Mouse (Mus musculus) liver, postnatal 0 days (tissue): ENCODE data around the gene Mtmr6. TPM values are rescaled to one million over a fixed set of nuclear protein-coding genes. Genes with fewer than 3 reads are reported as not detected.

ENCODE experiments used
- ATAC-seq: fragments of 200-750 bp; cut with Nextera tagmentation; 2 replicates; pipeline ENCODE4 v1.8.0; 2017; ENCODE audit warnings: mild to moderate bottlenecking, moderate library complexity
- DNase-seq: peaks from one replicate; pipeline ENCODE4 v3.0.0-alpha.2; 2016
- H3K27ac ChIP-seq: fragments of 300-500 bp; sonication (generic); 2 replicates; pipeline ENCODE4 v1.5.1; 2014; ENCODE audit warnings: antibody characterized with exemption, moderate library complexity, mild to moderate bottlenecking, low read depth
- H3K27me3 ChIP-seq: fragments of 300-500 bp; sonication (generic); 2 replicates; pipeline ENCODE4 v1.6.1; 2014; ENCODE audit warnings: low read length, control low read depth, mixed read lengths; ENCODE audit not compliant: insufficient read depth
- H3K36me3 ChIP-seq: fragments of 300-500 bp; sonication (generic); replicated peaks from 2 replicates; pipeline ENCODE4 v1.6.1; 2014; ENCODE audit warnings: mild to moderate bottlenecking, control low read depth, low read length, moderate library complexity, mixed read lengths; ENCODE audit not compliant: insufficient read depth
- H3K4me1 ChIP-seq: fragments of 300-500 bp; sonication (generic); 2 replicates; pipeline ENCODE4 v1.6.1; 2014; ENCODE audit warnings: antibody characterized with exemption, mild to moderate bottlenecking, control low read depth; ENCODE audit not compliant: insufficient read depth
- H3K4me2 ChIP-seq: fragments of 300-500 bp; sonication (generic); 2 replicates; pipeline ENCODE4 v1.6.1; 2014; ENCODE audit warnings: low read depth, mild to moderate bottlenecking, low read length, moderate library complexity, mixed read lengths
- H3K4me3 ChIP-seq: fragments of 300-500 bp; sonication (generic); 2 replicates; pipeline ENCODE4 v1.5.1; 2014; ENCODE audit warnings: low read depth, low read length
- H3K9ac ChIP-seq: fragments of 300-500 bp; sonication (generic); replicated peaks from 2 replicates; pipeline ENCODE4 v1.6.1; 2014; ENCODE audit warnings: mild to moderate bottlenecking, moderate library complexity
- H3K9me3 ChIP-seq: fragments of 300-500 bp; sonication (generic); 2 replicates; pipeline ENCODE4 v1.6.1; 2016; ENCODE audit warnings: mild to moderate bottlenecking, control low read depth, low read length, mixed read lengths
- CTCF ChIP-seq: sonication (generic); IDR thresholded peaks from 2 replicates; pipeline ENCODE4 v1.5.1; 2016; ENCODE audit warnings: antibody characterized with exemption, low read depth
- EP300 ChIP-seq: IDR thresholded peaks from 2 replicates; pipeline ENCODE4 v1.6.1; 2016; ENCODE audit warnings: antibody characterized with exemption, low read depth, mild to moderate bottlenecking
- WGBS: fragments of 180-500 bp; shearing (Covaris S2); extraction: QIAGEN DNeasy Blood & Tissue Kit; methylation state at CpG from one replicate; pipeline ENCODE4 v1.1.7; 2014; ENCODE audit not compliant: insufficient replicate concordance; 5-methylcytosine and 5-hydroxymethylcytosine counted together
- polyA plus RNA-seq: library from polyadenylated mRNA; unstranded; fragments of >200 nt; fragmentation: Nextera tagmentation; extraction: Ambion mirVana; gene quantifications from 2 replicates; pipeline ENCODE4 v1.2.1, GENCODE M21; 2015

Gene Mtmr6
- polyA plus RNA-seq, 1 experiment from 2014 or later = 9.4 TPM

- Histone ChIP-seq H3K9me3 (no peaks in the 10 kb centered on the region), H3K4me3 (no peak overlapping the region), H3K4me1 (peaks cover 11% of the 10 kb centered on the region; the same call in 1 of the 2 replicates), H3K4me2 (no peak overlapping the region), H3K36me3 (no peaks in the 10 kb centered on the region), H3K9ac (no peak overlapping the region), H3K27ac (no peak overlapping the region), H3K27me3 (no peaks in the 10 kb centered on the region)
- TF ChIP-seq CTCF (no peak), EP300 (no peak)
- ATAC-seq = peak; percentile 89
- peak; percentile 22 for DNase-seq
- WGBS = 47% methylated on average over 4 of the region's 4 CpGs
Measured at GRCm38 (mm10) chr14:60257101-60257500, 7.9 kb upstream of the Mtmr6 start.

- TF ChIP-seq EP300 = no peak
- TF ChIP-seq CTCF = no peak
- WGBS = 85% methylated on average over 1 of the region's 1 CpGs
- no peak overlapping the region for H3K4me2 ChIP-seq
- DNase-seq (no peak), ATAC-seq (no peak)
- H3K9ac ChIP-seq = no peak overlapping the region
- peaks cover 4% of the 10 kb centered on the region; the same call in 1 of the 2 replicates for H3K4me1 ChIP-seq
- H3K4me3 ChIP-seq = no peak overlapping the region
- no peak overlapping the region for H3K27ac ChIP-seq
- H3K9me3 ChIP-seq = no peaks in the 10 kb centered on the region
- H3K27me3 ChIP-seq = no peaks in the 10 kb centered on the region
- H3K36me3 ChIP-seq = no peaks in the 10 kb centered on the region
Measured at GRCm38 (mm10) chr14:60257851-60258250, 7.2 kb upstream of the Mtmr6 start.

- Histone ChIP-seq H3K4me1 (peaks cover 10% of the 10 kb centered on the region), H3K27me3 (no peaks in the 10 kb centered on the region), H3K36me3 (no peaks in the 10 kb centered on the region), H3K9me3 (no peaks in the 10 kb centered on the region), H3K4me3 (no peak overlapping the region), H3K27ac (no peak overlapping the region), H3K4me2 (no peak overlapping the region), H3K9ac (no peak overlapping the region)
- TF ChIP-seq CTCF = no peak
- no peak for TF ChIP-seq EP300
- WGBS = 71% methylated on average over 7 of the region's 7 CpGs
- DNase-seq = no peak
- ATAC-seq = no peak
Measured at GRCm38 (mm10) chr14:60262316-60262715, 2.7 kb upstream of the Mtmr6 start.

- H3K36me3 ChIP-seq = no peaks in the 10 kb centered on the region
- H3K4me1 ChIP-seq = peaks cover 16% of the 10 kb centered on the region
- DNase-seq (peak; percentile 36), ATAC-seq (no peak)
- WGBS = 44% methylated on average over 6 of the region's 6 CpGs
- TF ChIP-seq CTCF (no peak), EP300 (no peak)
- no peaks in the 10 kb centered on the region for H3K27me3 ChIP-seq
- no peak overlapping the region for H3K9ac ChIP-seq
- H3K27ac ChIP-seq = no peak overlapping the region
- no peak overlapping the region for H3K4me3 ChIP-seq
- no peaks in the 10 kb centered on the region for H3K9me3 ChIP-seq
- H3K4me2 ChIP-seq = peak overlapping the region; percentile 41
Measured at GRCm38 (mm10) chr14:60269333-60269732, 4.3 kb downstream of the Mtmr6 start.

GRCm38 (mm10) chr14:60273346-60273745, 8.3 kb downstream of the Mtmr6 start:
- Histone ChIP-seq H3K9me3 (no peaks in the 10 kb centered on the region), H3K36me3 (peaks cover 2% of the 10 kb centered on the region), H3K9ac (no peak overlapping the region), H3K4me2 (peak overlapping the region; percentile 43), H3K27me3 (no peaks in the 10 kb centered on the region), H3K27ac (peak overlapping the region; percentile 64), H3K4me3 (no peak overlapping the region), H3K4me1 (peaks cover 10% of the 10 kb centered on the region; the same call in 1 of the 2 replicates)
- no peak for TF ChIP-seq CTCF
- no peak for TF ChIP-seq EP300
- no peak for ATAC-seq
- WGBS = 44% methylated on average over 6 of the region's 6 CpGs
- DNase-seq = no peak

- 83% methylated on average over 7 of the region's 7 CpGs for WGBS
- Histone ChIP-seq H3K9me3 (no peaks in the 10 kb centered on the region), H3K4me3 (no peak overlapping the region), H3K4me2 (no peak overlapping the region), H3K9ac (no peak overlapping the region), H3K4me1 (peaks cover 10% of the 10 kb centered on the region; the same call in 1 of the 2 replicates), H3K27ac (no peak overlapping the region), H3K27me3 (no peaks in the 10 kb centered on the region), H3K36me3 (peaks cover 4% of the 10 kb centered on the region)
- peak; percentile 35; the same call in 1 of the 2 replicates for ATAC-seq
- no peak for DNase-seq
- TF ChIP-seq EP300 (no peak), CTCF (no peak)
Measured at GRCm38 (mm10) chr14:60275301-60276276, 10.6 kb downstream of the Mtmr6 start.
